Mouse (Mus musculus): ENCODE measurements around the gene Mllt3.
A peak's percentile ranks its signal among the peaks of the same experiment; 100 is the strongest.

Mllt3 gene

GRCm38 (mm10) chr4:87944320-87944719 is 88.8 kb downstream of the Mllt3 start:
- DNase-seq, result peak; percentile 20 to 33

- no peak for DNase-seq
Observed at GRCm38 (mm10) chr4:87942921-87943403, 90.2 kb downstream of the Mllt3 start.

- DNase-seq, result no peak
Observed at GRCm38 (mm10) chr4:87939474-87940154, 93.5 kb downstream of the Mllt3 start.

GRCm38 (mm10) chr4:87936326-87936725 is 96.8 kb downstream of the Mllt3 start:
- no peak for DNase-seq

- DNase-seq, result no peak
Observed at GRCm38 (mm10) chr4:87933701-87934337, 99.3 kb downstream of the Mllt3 start.

GRCm38 (mm10) chr4:87930356-87931245 is 102.6 kb downstream of the Mllt3 start:
- DNase-seq, result no peak

- no peak for DNase-seq
Observed at GRCm38 (mm10) chr4:87928603-87929199, 104.5 kb downstream of the Mllt3 start.

- no peak for DNase-seq
Observed at GRCm38 (mm10) chr4:87927354-87927753, 105.8 kb downstream of the Mllt3 start.

- no peak for DNase-seq
Observed at GRCm38 (mm10) chr4:87920664-87921063, 112.5 kb downstream of the Mllt3 start.

GRCm38 (mm10) chr4:87911172-87911994 is 121.8 kb downstream of the Mllt3 start:
- no peak for DNase-seq

- DNase-seq, result no peak
Observed at GRCm38 (mm10) chr4:87905149-87905771, 127.9 kb downstream of the Mllt3 start.

GRCm38 (mm10) chr4:87904722-87905121 is 128.4 kb downstream of the Mllt3 start:
- DNase-seq, result no peak

GRCm38 (mm10) chr4:87902584-87902983 is 130.6 kb downstream of the Mllt3 start:
- DNase-seq, result peak; percentile 11

GRCm38 (mm10) chr4:87901166-87901565 is 132.0 kb downstream of the Mllt3 start:
- no peak for DNase-seq

- no peak for DNase-seq
Observed at GRCm38 (mm10) chr4:87893498-87893897, 139.7 kb downstream of the Mllt3 start.

GRCm38 (mm10) chr4:87893012-87893411 is 140.2 kb downstream of the Mllt3 start:
- no peak for DNase-seq

- DNase-seq, result no peak
Observed at GRCm38 (mm10) chr4:87883225-87883875, 149.8 kb downstream of the Mllt3 start.

GRCm38 (mm10) chr4:87881995-87882394 is 151.2 kb downstream of the Mllt3 start:
- DNase-seq, result no peak

- DNase-seq, result no peak
Observed at GRCm38 (mm10) chr4:87881583-87881982, 151.6 kb downstream of the Mllt3 start.

GRCm38 (mm10) chr4:87880297-87880696 is 152.9 kb downstream of the Mllt3 start:
- DNase-seq, result no peak

GRCm38 (mm10) chr4:87878701-87879100 is 154.5 kb downstream of the Mllt3 start:
- no peak for DNase-seq
